Mouse (Mus musculus) CH12.LX (cell line): ENCODE results near the gene Lrrc1. TPM values are rescaled to one million over a fixed set of nuclear protein-coding genes. Genes with fewer than 3 reads are reported as not detected.

Experiments used
- DNase-seq: peaks from one replicate; pipeline ENCODE4 v3.0.0-alpha.2; 2013; ENCODE audit errors: extremely low read depth
- H3K27ac ChIP-seq: 2 replicates; pipeline ENCODE4 v1.5.1; 2012; ENCODE audit warnings: low read depth, mild to moderate bottlenecking, control low read depth, moderate library complexity; ENCODE audit not compliant: insufficient read depth
- H3K27me3 ChIP-seq: replicated peaks from 2 replicates; pipeline ENCODE3; 2012; ENCODE audit warnings: inconsistent platforms
- H3K36me3 ChIP-seq, 2 experiments: replicated peaks in 1 of 2; 2 replicates each; pipeline versions ENCODE3 to v1.6.1; 2012; ENCODE audit warnings: inconsistent platforms in 1 of 2, low read length in 1 of 2, mild to moderate bottlenecking in 1 of 2, mixed read lengths in 1 of 2, moderate library complexity in 1 of 2; ENCODE audit not compliant: control insufficient read depth in 1 of 2, insufficient read depth in 1 of 2
- H3K4me1 ChIP-seq, 2 experiments: 2 replicates each; pipeline ENCODE4 v1.6.1; 2012; ENCODE audit warnings: inconsistent platforms in 1 of 2, moderate library complexity in 1 of 2; ENCODE audit not compliant: insufficient read depth in 2 of 2, control insufficient read depth in 1 of 2
- H3K4me2 ChIP-seq: 2 replicates; pipeline ENCODE4 v1.6.1; 2012; ENCODE audit warnings: low read depth, mild to moderate bottlenecking, control low read depth; ENCODE audit not compliant: poor library complexity, insufficient read depth, severe bottlenecking
- H3K4me3 ChIP-seq, 3 experiments: fragments of 150-350 bp in 1 of 3; sonication (generic) in 1 of 3; replicated peaks in 1 of 3; 2 replicates each; pipeline versions ENCODE3 to v1.5.1; 2011 to 2012; ENCODE audit warnings: low read depth in 2 of 3, low read length in 2 of 3, mild to moderate bottlenecking in 2 of 3, moderate library complexity in 2 of 3, control low read depth in 1 of 3, improper control_type of control experiment in 1 of 3, inconsistent platforms in 1 of 3, mixed read lengths in 1 of 3; ENCODE audit not compliant: poor library complexity in 1 of 3
- H3K79me2 ChIP-seq: replicated peaks from 2 replicates; pipeline ENCODE4 v1.6.1; 2012; ENCODE audit warnings: mild to moderate bottlenecking, moderate library complexity; ENCODE audit not compliant: control insufficient read depth, poor library complexity, insufficient read depth, severe bottlenecking; ENCODE audit errors: extremely low read depth
- H3K9ac ChIP-seq: 2 replicates; pipeline ENCODE4 v1.6.1; 2012; ENCODE audit warnings: low read depth, mild to moderate bottlenecking, control low read depth, moderate library complexity; ENCODE audit not compliant: insufficient read depth
- H3K9me3 ChIP-seq: replicated peaks from 2 replicates; pipeline ENCODE3; 2012; ENCODE audit warnings: low read length, inconsistent platforms, mixed read lengths
- ELF1 ChIP-seq: IDR thresholded peaks from 2 replicates; pipeline ENCODE4 v1.6.1; 2014; ENCODE audit warnings: low read depth, mild to moderate bottlenecking, inconsistent platforms, low read length, improper control_type of control experiment
- GABPA ChIP-seq: IDR thresholded peaks from 2 replicates; pipeline ENCODE4 v1.6.1; 2012; ENCODE audit warnings: low read depth, low read length, improper control_type of control experiment, inconsistent platforms; ENCODE audit not compliant: insufficient replicate concordance
- JUND ChIP-seq: conservative IDR thresholded peaks from 2 replicates; pipeline ENCODE4 v1.6.1; 2011; ENCODE audit warnings: low read depth, low read length, improper control_type of control experiment
- MEF2A ChIP-seq: IDR thresholded peaks from 2 replicates; pipeline ENCODE4 v1.6.1; 2014; ENCODE audit warnings: low read depth, mild to moderate bottlenecking, inconsistent platforms, low read length, improper control_type of control experiment, borderline replicate concordance
- MXI1 ChIP-seq: IDR thresholded peaks from 2 replicates; pipeline ENCODE4 v1.6.1; 2011; ENCODE audit warnings: mild to moderate bottlenecking, low read depth, low read length, improper control_type of control experiment
- POLR2A ChIP-seq: IDR thresholded peaks from 2 replicates; pipeline ENCODE4 v1.6.1; 2011; ENCODE audit warnings: low read depth, mild to moderate bottlenecking, improper control_type of control experiment, low read length
- TCF12 ChIP-seq: IDR thresholded peaks from 2 replicates; pipeline ENCODE4 v1.6.1; 2014; ENCODE audit warnings: low read depth, mild to moderate bottlenecking, inconsistent platforms, low read length, improper control_type of control experiment
- ZKSCAN1 ChIP-seq: IDR thresholded peaks from 2 replicates; pipeline ENCODE4 v1.6.1; 2012; ENCODE audit warnings: low read depth, inconsistent platforms, low read length, improper control_type of control experiment, borderline replicate concordance
- ZMIZ1 ChIP-seq: IDR thresholded peaks from 2 replicates; pipeline ENCODE4 v1.6.1; 2012; ENCODE audit warnings: low read depth, mild to moderate bottlenecking, inconsistent platforms, low read length, improper control_type of control experiment
- dilution Hi-C: fragments of 300-500 bp; cut with MboI; formaldehyde crosslinking; loops from 2 replicates; pipeline ENCODE4 v1.14.3; 2020; ENCODE audit warnings: low sequenced_read_pairs; ENCODE audit not compliant: extremely low pct_unique_long_range_greater_than_20kb, extremely low pct_ligation_motif_present
- in situ Hi-C: fragments of 300-500 bp; cut with MboI; formaldehyde crosslinking; loops from 3 replicates; pipeline ENCODE4 v1.14.3; 2019; ENCODE audit warnings: low sequenced_read_pairs, low pct_ligation_motif_present, low pct_unique_long_range_greater_than_20kb, mixed read lengths
- polyA plus RNA-seq: library from polyadenylated mRNA; unstranded; fragments of >175 nt; gene quantifications from 2 replicates; pipeline ENCODE4 v1.2.1, GENCODE M21; 2012; ENCODE audit warnings: low read depth; ENCODE audit not compliant: insufficient read length
- total RNA-seq, 2 experiments: library from RNA; depleted of rRNA; stranded (reverse); fragments of 300-350 nt in 1 of 2; fragments of >200 nt in 1 of 2; gene quantifications; 2 replicates each; pipeline ENCODE4 v1.2.3; 2012 to 2014

The Lrrc1 gene
- total and polyA plus RNA-seq, 3 experiments: 15.4 to 15.8 (median 15.8) TPM

DNA sequence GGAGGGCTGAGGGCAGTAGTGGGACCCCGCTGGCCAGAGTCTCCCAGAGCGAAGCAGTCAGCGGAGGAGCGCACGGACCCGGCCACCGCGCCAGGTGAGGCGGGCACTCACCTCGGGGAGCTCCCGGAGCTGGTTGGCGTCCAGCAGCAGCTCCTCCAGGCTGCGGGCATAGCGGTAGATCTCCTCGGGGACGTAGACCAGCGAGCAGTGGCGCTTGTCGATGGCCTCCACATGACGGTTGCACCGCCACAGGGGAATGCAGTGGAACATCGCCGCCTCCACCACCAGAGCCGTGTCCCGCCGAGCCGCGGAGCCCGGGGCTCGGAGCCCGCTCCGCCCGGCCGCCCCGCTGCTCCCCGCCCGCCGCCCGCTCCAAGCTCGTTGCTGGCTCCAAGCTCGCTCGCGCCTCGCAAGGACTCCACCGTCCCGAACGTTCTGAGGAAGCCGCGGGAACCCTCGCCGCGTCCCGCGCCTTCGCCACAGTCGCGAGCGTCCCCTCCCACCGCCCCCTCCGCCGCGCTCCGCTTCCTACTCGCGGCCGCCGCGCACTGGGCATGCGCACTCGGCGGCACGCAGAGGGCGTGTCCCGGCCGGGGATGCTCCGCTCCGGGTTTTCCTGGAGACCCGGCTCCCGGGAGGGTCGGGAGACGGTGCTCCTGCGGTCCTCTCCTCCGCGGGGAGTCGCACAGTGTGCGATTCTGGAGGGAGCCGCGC is at the start of gene Lrrc1 (continued):
- peak; percentile 96 for TF ChIP-seq POLR2A
- TF ChIP-seq, all 38 proteins: peak for 19

DNA sequence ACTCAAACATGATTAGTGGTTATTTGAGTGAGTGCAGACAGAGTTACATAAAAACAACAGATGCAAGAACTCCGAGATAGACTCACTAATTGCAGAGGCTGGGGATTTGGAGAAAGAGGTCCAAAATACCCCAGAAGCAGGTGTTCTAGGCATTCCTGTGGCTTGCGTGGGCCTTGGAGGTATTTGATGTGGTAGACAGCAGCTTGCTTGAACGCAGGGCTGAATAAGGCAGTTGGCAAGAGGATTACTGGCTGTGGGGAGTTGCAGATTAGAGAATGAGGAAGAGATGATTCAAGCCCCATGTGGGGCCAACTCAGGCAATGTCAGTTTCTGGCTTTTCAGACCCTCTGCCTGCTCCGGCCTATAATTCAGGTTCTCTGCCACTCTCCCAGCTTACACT is 47.8 kb upstream of the Lrrc1 start:
- H3K79me2 ChIP-seq: no peaks in the 10 kb centered on the region
- peaks cover 4 to 20% of the 10 kb centered on the region in 2 experiments for H3K4me1 ChIP-seq
- H3K27me3 ChIP-seq: no peaks in the 10 kb centered on the region
- TF ChIP-seq MXI1 (no peak), TCF12 (0 out of 2 replicates have a peak, but pooled peaks have one; percentile 18)
- dilution Hi-C loops (no loop called here), in situ Hi-C loops (no loop called here)
- no peak overlapping the region for H3K27ac ChIP-seq
- no peaks in the 10 kb centered on the region for H3K9me3 ChIP-seq
- H3K9ac ChIP-seq: 0 out of 2 replicates have a peak overlapping the region, but pooled peaks have one; percentile 13
- H3K4me2 ChIP-seq: peak overlapping the region; percentile 27; the same call in 1 of the 2 replicates
- no peak for DNase-seq
- H3K4me3 ChIP-seq: no peak overlapping the region
- H3K36me3 ChIP-seq: no peaks in the 10 kb centered on the region

DNA sequence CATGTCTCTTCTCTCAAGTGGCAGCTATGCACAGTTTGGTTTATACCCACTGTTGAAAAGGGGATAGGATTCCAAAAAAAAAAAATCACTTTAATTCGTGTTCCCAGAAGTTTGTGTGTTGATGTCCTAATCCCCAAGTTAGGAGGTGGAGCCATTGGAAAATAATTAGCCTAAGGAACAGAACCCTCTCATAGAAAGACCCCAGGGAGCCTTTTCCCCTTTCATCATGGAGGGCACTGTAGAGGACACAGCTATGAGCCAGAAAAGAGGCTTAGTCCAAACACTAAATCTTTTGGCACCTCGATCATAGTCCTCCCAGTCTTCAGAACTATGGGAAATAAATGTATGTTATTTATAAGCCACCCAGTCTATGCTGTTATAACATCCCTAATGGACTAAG is 44.8 kb upstream of the Lrrc1 start:
- Histone ChIP-seq H3K9me3 (peaks cover 3% of the 10 kb centered on the region), H3K9ac (no peak overlapping the region), H3K36me3 (no peaks in the 10 kb centered on the region), H3K4me1 (peaks cover 5 to 34% of the 10 kb centered on the region in 2 experiments), H3K27ac (no peak overlapping the region), H3K4me3 (no peak overlapping the region), H3K4me2 (no peak overlapping the region), H3K79me2 (no peaks in the 10 kb centered on the region), H3K27me3 (no peaks in the 10 kb centered on the region)
- no peak for TF ChIP-seq ELF1
- TF ChIP-seq GABPA: no peak
- no peak for TF ChIP-seq ZMIZ1
- no peak for TF ChIP-seq MEF2A
- no peak for TF ChIP-seq JUND
- in situ Hi-C loops: no loop called here
- dilution Hi-C loops: no loop called here
- no peak for DNase-seq

DNA sequence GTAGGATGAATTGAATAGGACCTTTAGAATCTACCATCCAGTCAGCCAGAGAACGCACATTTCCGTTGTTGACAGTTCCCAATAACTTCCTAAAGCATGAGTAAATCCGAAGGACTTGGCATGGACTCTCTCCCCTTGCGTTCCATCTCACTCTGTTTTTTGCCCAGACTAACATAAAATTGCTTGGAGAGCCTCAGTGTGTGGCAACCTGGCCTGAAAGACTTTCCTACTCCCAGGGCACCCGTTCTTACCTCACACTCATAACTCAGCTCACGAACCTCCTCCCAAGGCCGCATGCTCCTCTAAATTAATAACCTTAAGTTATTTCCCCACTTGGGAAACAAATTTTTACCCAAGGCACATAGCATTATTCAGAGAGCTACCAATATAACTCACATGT is 42.9 kb upstream of the Lrrc1 start:
- TF ChIP-seq POLR2A: 0 out of 2 replicates have a peak, but pooled peaks have one; percentile 10
- TF ChIP-seq ZKSCAN1: no peak
- Histone ChIP-seq H3K9me3 (peaks cover 3% of the 10 kb centered on the region), H3K79me2 (no peaks in the 10 kb centered on the region), H3K4me3 (peak overlapping the region in 1 of 3 experiments; percentile 0), H3K27me3 (no peaks in the 10 kb centered on the region), H3K4me2 (peak overlapping the region; percentile 48), H3K36me3 (no peaks in the 10 kb centered on the region), H3K4me1 (peaks cover 7 to 29% of the 10 kb centered on the region in 2 experiments), H3K27ac (peak overlapping the region; percentile 68), H3K9ac (peak overlapping the region; percentile 18; the same call in 1 of the 2 replicates)
- peak; percentile 28 for DNase-seq
- dilution Hi-C loops (no loop called here), in situ Hi-C loops (no loop called here)
